Mouse (Mus musculus) thymus, postnatal 10 days (tissue): ENCODE data around the gene Sorbs2.

Source experiments
- DNase-seq, 2 experiments: peaks; one replicate each; pipeline ENCODE4 v3.0.0; 2021; ENCODE audit warnings: low spot score in 2 of 2

Sorbs2 gene

GRCm38 (mm10) chr8:45579714-45580543 lies 72.3 kb downstream of the Sorbs2 start:
- DNase-seq = no peak

GRCm38 (mm10) chr8:45580544-45580866 lies 72.9 kb downstream of the Sorbs2 start:
- no peak for DNase-seq

- DNase-seq = no peak
Measured at GRCm38 (mm10) chr8:45583856-45584255, 76.3 kb downstream of the Sorbs2 start.

- no peak for DNase-seq
Measured at GRCm38 (mm10) chr8:45584390-45585052, 76.9 kb downstream of the Sorbs2 start.

GRCm38 (mm10) chr8:45585158-45585557 lies 77.6 kb downstream of the Sorbs2 start:
- DNase-seq = no peak

GRCm38 (mm10) chr8:45587011-45587410 lies 79.4 kb downstream of the Sorbs2 start:
- no peak for DNase-seq

- no peak for DNase-seq
Measured at GRCm38 (mm10) chr8:45591888-45592287, 84.3 kb downstream of the Sorbs2 start.

GRCm38 (mm10) chr8:45593711-45594110 lies 86.1 kb downstream of the Sorbs2 start:
- no peak for DNase-seq

- no peak for DNase-seq
Measured at GRCm38 (mm10) chr8:45595983-45596382, 88.4 kb downstream of the Sorbs2 start.

- DNase-seq = no peak
Measured at GRCm38 (mm10) chr8:45596591-45596990, 89.0 kb downstream of the Sorbs2 start.

- no peak for DNase-seq
Measured at GRCm38 (mm10) chr8:45597631-45598420, 90.2 kb downstream of the Sorbs2 start.

- no peak for DNase-seq
Measured at GRCm38 (mm10) chr8:45598883-45599282, 91.3 kb downstream of the Sorbs2 start.

GRCm38 (mm10) chr8:45602019-45602418 lies 94.4 kb downstream of the Sorbs2 start:
- no peak for DNase-seq

- no peak for DNase-seq
Measured at GRCm38 (mm10) chr8:45605419-45605818, 97.8 kb downstream of the Sorbs2 start.

GRCm38 (mm10) chr8:45607012-45607411 lies 99.4 kb downstream of the Sorbs2 start:
- no peak for DNase-seq

- DNase-seq = no peak
Measured at GRCm38 (mm10) chr8:45608413-45608812, 100.8 kb downstream of the Sorbs2 start.

GRCm38 (mm10) chr8:45610426-45611215 lies 103.0 kb downstream of the Sorbs2 start:
- DNase-seq = no peak

- no peak for DNase-seq
Measured at GRCm38 (mm10) chr8:45611320-45611719, 103.7 kb downstream of the Sorbs2 start.

- DNase-seq = no peak
Measured at GRCm38 (mm10) chr8:45614610-45615009, 107.0 kb downstream of the Sorbs2 start.

GRCm38 (mm10) chr8:45615050-45615449 lies 107.5 kb downstream of the Sorbs2 start:
- no peak for DNase-seq

- no peak for DNase-seq
Measured at GRCm38 (mm10) chr8:45615551-45615950, 108.0 kb downstream of the Sorbs2 start.
